Mouse (Mus musculus) limb, embryonic 13.5 days (tissue): Measurements from ENCODE around the gene Kncn. TPM values are rescaled to one million over a fixed set of nuclear protein-coding genes. Genes with fewer than 3 reads are reported as not detected.

Source experiments
- polyA plus RNA-seq: library from polyadenylated mRNA; unstranded; fragments of >200 nt; fragmentation: Nextera tagmentation; extraction: Ambion mirVana; gene quantifications from 2 replicates; pipeline ENCODE4 v1.2.1, GENCODE M21; 2015

Gene Kncn
- polyA plus RNA-seq, 1 experiment from 2014 or later = not detected

Other genes starting within 250 kb of the Kncn start
- 0.08 and 0.36 TPM in 2 replicates for gene Cyp4b1, start 236.7 kb upstream of the Kncn start, polyA plus RNA-seq
- 31.6 and 32.1 TPM in 2 replicates for gene Efcab14, start 146.7 kb upstream of the Kncn start, polyA plus RNA-seq
- 0.31 and 0.50 TPM in 2 replicates for gene Tex38, start 103.4 kb upstream of the Kncn start, polyA plus RNA-seq
- gene Atpaf1, start 99.6 kb upstream of the Kncn start, polyA plus RNA-seq = 60.5 and 60.8 TPM in 2 replicates
- 12.6 and 14.4 TPM in 2 replicates for gene Mob3c, start 56.3 kb upstream of the Kncn start, polyA plus RNA-seq
- gene Mknk1, start 45.2 kb upstream of the Kncn start, polyA plus RNA-seq = 29.6 and 32.9 TPM in 2 replicates
- gene 6430628N08Rik, start 6.3 kb downstream of the Kncn start, polyA plus RNA-seq = not detected in 2 replicates
- gene Dmbx1, start 55.5 kb downstream of the Kncn start, polyA plus RNA-seq = 0.18 TPM in 1 of 2 replicates, not detected in the other
- 0.61 and 0.75 TPM in 2 replicates for gene Faah, start 133.5 kb downstream of the Kncn start, polyA plus RNA-seq
- 19.8 and 20.0 TPM in 2 replicates for gene Nsun4, start 169.5 kb downstream of the Kncn start, polyA plus RNA-seq
- 456 and 481 TPM in 2 replicates for gene Uqcrh, start 190.7 kb downstream of the Kncn start, polyA plus RNA-seq
- gene Lrrc41, start 190.9 kb downstream of the Kncn start, polyA plus RNA-seq = 83.1 and 86.8 TPM in 2 replicates
- 38.0 TPM in 2 replicates for gene Rad54l, start 239.3 kb downstream of the Kncn start, polyA plus RNA-seq
- gene Pomgnt1, start 239.4 kb downstream of the Kncn start, polyA plus RNA-seq = 63.4 and 69.0 TPM in 2 replicates